Mouse (Mus musculus) forebrain, embryonic 15.5 days (tissue): ENCODE results near the gene Casp8ap2. TPM values are rescaled to one million over a fixed set of nuclear protein-coding genes. Genes with fewer than 3 reads are reported as not detected.

Experiments
- ATAC-seq: fragments of 200-750 bp; cut with Nextera tagmentation; replicated peaks from 2 replicates; pipeline ENCODE4 v1.8.0; 2017; ENCODE audit warnings: mild to moderate bottlenecking, moderate TSS enrichment, moderate library complexity
- H3K27ac ChIP-seq: fragments of 300-500 bp; sonication (generic); replicated peaks from 2 replicates; pipeline ENCODE4 v1.5.1; 2015; ENCODE audit warnings: mild to moderate bottlenecking, inconsistent platforms
- H3K27me3 ChIP-seq: fragments of 300-500 bp; sonication (generic); 2 replicates; pipeline ENCODE4 v1.6.1; 2015; ENCODE audit warnings: inconsistent platforms
- H3K36me3 ChIP-seq: fragments of 300-500 bp; sonication (generic); 2 replicates; pipeline ENCODE4 v1.6.1; 2015; ENCODE audit warnings: mild to moderate bottlenecking, inconsistent platforms
- H3K4me1 ChIP-seq: fragments of 300-500 bp; sonication (generic); 2 replicates; pipeline ENCODE4 v1.6.1; 2015; ENCODE audit warnings: inconsistent platforms
- H3K4me2 ChIP-seq: fragments of 300-500 bp; sonication (generic); replicated peaks from 2 replicates; pipeline ENCODE4 v1.6.1; 2015; ENCODE audit warnings: mild to moderate bottlenecking, inconsistent platforms
- H3K4me3 ChIP-seq: fragments of 300-500 bp; sonication (generic); 2 replicates; pipeline ENCODE4 v1.5.1; 2015; ENCODE audit warnings: mild to moderate bottlenecking, inconsistent platforms
- H3K9ac ChIP-seq: fragments of 300-500 bp; sonication (generic); replicated peaks from 2 replicates; pipeline ENCODE4 v1.6.1; 2015; ENCODE audit warnings: mild to moderate bottlenecking, inconsistent platforms
- H3K9me3 ChIP-seq: fragments of 300-500 bp; sonication (generic); 2 replicates; pipeline ENCODE4 v1.6.1; 2016; ENCODE audit warnings: inconsistent platforms
- WGBS: fragments of 180-500 bp; shearing (Covaris S2); methylation state at CpG from one replicate; pipeline ENCODE4 v1.1.7; 2015; ENCODE audit warnings: mixed read lengths; 5-methylcytosine and 5-hydroxymethylcytosine counted together
- polyA plus RNA-seq: library from polyadenylated mRNA; unstranded; fragments of >200 nt; fragmentation: Nextera tagmentation; extraction: Ambion mirVana; gene quantifications from 2 replicates; pipeline ENCODE4 v1.2.1, GENCODE M21; 2015

Gene Casp8ap2
- polyA plus RNA-seq, 1 experiment from 2014 or later: 54.7 TPM

DNA sequence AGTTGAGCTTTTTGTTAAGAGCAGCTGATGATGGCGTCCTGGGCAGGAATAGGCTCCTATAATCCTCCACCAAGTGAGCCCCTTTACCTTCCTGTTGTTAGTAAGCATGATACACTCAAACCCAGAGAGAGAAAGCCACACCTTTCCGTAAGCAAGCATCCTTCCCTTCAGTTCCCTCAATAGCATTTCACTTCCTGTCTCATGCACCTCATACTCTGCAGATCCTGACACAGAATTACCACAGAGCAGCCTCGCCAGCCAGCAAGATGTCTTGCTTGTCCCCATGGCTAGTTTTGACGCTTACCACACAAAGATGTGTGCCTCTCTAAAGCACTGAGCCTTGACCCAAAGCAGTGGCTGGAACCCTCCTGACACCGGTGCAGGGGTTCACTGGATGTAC, 27.7 kb upstream of the Casp8ap2 start:
- Histone ChIP-seq H3K4me3 (no peak overlapping the region), H3K4me1 (no peaks in the 10 kb centered on the region), H3K9ac (no peak overlapping the region), H3K27me3 (no peaks in the 10 kb centered on the region), H3K27ac (no peak overlapping the region), H3K4me2 (no peak overlapping the region), H3K36me3 (no peaks in the 10 kb centered on the region), H3K9me3 (no peaks in the 10 kb centered on the region)
- WGBS: 94% methylated on average over 5 of the region's 5 CpGs
- ATAC-seq: no peak

DNA sequence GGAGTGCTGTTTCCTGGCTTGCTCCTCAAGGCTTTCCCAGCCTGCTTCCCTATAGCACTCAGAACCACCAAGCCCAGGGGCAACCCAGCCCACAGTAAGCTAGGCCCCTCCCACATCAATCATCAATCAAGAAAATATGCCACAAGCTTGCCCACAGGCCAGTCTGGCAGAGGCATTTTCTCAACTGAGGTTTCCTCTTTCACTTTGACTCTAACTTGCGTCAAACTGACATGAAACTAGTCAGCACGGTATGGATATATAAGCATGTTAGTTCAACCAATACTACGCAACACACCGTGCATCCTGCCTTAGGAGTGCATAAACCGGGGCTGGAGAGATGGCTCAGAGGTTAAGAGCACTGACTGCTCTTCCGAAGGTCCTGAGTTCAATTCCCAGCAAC, 27.0 kb upstream of the Casp8ap2 start:
- H3K4me3 ChIP-seq: no peak overlapping the region
- no peak for ATAC-seq
- H3K9ac ChIP-seq: no peak overlapping the region
- H3K4me1 ChIP-seq: no peaks in the 10 kb centered on the region
- 91% methylated on average over 6 of the region's 6 CpGs for WGBS
- no peaks in the 10 kb centered on the region for H3K36me3 ChIP-seq
- no peak overlapping the region for H3K27ac ChIP-seq
- H3K4me2 ChIP-seq: no peak overlapping the region
- H3K9me3 ChIP-seq: no peaks in the 10 kb centered on the region
- H3K27me3 ChIP-seq: no peaks in the 10 kb centered on the region

DNA sequence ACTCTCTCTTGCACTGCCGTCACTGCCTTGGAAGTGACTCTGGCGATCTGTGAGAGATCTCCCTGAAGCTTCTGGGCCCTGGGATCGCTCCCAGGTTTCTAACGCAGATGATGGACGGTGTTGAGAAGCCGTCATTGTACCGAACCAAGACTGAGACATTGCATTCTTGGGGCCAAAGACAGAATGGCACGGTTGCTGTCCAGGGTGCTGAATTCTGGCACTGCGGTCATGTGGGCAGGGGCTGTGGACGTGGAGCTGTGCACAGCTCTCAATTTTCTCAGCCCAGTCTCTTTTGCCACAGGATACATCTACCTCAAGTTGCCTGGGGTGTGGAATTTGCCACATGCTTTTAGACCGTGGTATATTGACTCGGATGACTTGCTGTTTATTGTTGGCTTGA, 14.1 kb upstream of the Casp8ap2 start:
- 25% methylated on average over 12 of the region's 12 CpGs for WGBS
- H3K9me3 ChIP-seq: no peaks in the 10 kb centered on the region
- no peak for ATAC-seq

DNA sequence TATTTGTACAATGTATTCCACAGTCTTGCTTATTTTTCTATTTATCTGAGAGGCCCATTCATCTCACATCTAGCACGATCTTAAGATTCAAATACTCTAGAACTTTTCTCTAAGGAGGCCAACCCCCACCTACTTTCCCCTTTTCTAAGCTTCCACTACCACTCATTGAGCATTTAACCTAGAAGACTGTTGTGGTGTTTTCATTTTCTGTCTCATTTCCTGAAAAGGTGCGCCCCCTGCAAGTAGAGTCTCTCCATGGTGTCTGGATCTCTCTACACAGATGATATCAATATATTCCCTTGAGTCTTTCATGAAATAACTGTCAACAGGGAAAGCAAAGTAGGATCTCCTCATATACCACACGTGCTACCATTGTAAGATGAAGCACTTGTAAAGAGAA, 12.6 kb upstream of the Casp8ap2 start, which contains the start of gene Gja10:
Gja10 (minus strand) TSS at position 101 of the 400 bp plus-strand sequence.
- Histone ChIP-seq H3K9me3 (no peaks in the 10 kb centered on the region), H3K27me3 (no peaks in the 10 kb centered on the region), H3K4me3 (no peak within 1 kb of the TSS), H3K4me2 (no peak within 1 kb of the TSS), H3K36me3 (no peaks in the 10 kb centered on the region), H3K4me1 (no peaks in the 10 kb centered on the region), H3K27ac (no peak within 1 kb of the TSS), H3K9ac (no peak within 1 kb of the TSS)
- 74% methylated on average over 3 of the region's 3 CpGs for WGBS
- no peak for ATAC-seq

More for the DNA sequence above, 14.1 kb upstream of the Casp8ap2 start:
- no peak overlapping the region for H3K9ac ChIP-seq
- no peaks in the 10 kb centered on the region for H3K27me3 ChIP-seq
- no peak overlapping the region for H3K4me3 ChIP-seq
- no peaks in the 10 kb centered on the region for H3K4me1 ChIP-seq
- no peak overlapping the region for H3K4me2 ChIP-seq
- H3K27ac ChIP-seq: no peak overlapping the region
- no peaks in the 10 kb centered on the region for H3K36me3 ChIP-seq

DNA sequence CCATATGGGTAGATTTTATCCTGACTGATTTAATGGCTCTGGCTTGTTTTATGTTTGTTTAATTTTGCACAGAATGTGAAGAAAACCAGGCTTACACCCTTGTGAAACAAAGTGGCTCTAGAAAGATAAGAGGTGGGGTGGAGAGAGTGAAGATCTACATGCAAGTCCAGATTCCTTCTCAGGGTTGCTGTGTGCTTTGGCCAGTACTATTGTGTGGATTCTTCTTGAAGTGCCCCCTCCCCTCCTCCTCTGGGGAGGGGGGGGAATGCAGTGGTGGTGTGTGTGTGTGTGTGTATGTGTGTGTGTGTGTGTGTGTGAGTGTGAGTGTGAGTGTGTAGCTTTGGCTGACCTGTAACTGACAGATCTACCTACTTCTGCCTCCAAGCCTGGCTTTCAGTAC, 6.4 kb downstream of the Casp8ap2 start:
- Histone ChIP-seq H3K9me3 (no peaks in the 10 kb centered on the region), H3K4me3 (no peak overlapping the region), H3K27me3 (no peaks in the 10 kb centered on the region), H3K4me1 (peaks cover 9% of the 10 kb centered on the region; the same call in 1 of the 2 replicates), H3K36me3 (0 out of 2 replicates have a peak, but pooled peaks cover 2% of the 10 kb centered on the region), H3K4me2 (no peak overlapping the region), H3K27ac (no peak overlapping the region), H3K9ac (no peak overlapping the region)
- ATAC-seq: no peak

DNA sequence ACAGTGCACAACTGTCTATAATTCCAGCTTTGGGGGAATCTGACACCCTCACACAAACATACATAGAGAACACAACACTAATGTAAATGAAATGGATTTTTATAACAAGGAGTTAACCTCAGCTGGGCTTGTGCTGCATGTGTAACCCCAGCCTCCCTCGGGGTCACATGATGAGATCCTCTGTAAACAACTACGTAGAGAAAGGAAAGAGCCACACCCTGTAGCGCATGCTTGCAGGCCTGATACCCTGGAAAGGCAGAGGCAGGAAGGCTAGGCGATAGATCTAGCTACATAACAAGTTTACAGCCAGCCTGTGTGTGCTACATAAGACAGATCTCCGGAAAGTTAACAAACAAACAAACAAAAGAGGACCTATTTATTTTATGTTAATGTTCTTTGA, 36.4 kb downstream of the Casp8ap2 start:
- 94% methylated on average over 5 of the region's 5 CpGs for WGBS

DNA sequence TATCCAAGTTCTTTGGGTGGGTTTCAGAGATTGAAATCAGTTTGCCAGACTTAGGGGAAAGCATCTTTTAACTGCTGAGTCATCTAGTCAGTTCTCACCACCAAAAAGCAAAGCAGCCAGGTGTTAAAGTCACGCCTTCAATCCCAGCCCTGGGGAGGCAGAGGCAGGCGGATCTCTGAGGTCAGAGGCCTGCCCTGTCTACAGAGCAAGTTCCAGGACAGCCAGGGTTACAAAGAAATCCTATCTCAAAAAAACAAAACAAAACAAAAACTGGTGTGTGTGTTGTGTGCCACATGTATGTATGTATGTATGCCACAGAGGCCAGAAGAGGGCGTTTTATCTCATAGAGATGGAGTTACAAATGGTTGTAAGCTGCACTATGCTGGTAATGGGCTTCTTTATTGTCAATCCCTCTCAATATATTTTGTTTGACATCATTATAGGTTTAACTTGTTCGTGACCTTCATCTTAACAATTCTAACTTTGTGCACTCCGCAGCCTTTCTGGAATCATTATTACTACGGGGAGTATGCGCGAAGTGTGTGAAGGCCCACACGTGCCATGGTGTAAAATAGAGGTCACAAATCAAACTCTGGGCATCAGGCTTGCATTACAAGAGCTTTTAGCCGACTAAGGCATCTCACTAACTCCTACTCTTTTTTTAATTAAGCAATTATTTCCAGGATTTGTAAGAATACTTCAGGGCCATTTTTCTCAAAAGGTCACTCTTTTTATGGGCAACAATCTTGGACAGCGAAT, 41.1 kb downstream of the Casp8ap2 start:
- no peaks in the 10 kb centered on the region for H3K27me3 ChIP-seq
- H3K4me2 ChIP-seq: peak overlapping the region; percentile 53
- peak overlapping the region; percentile 41 for H3K9ac ChIP-seq
- no peaks in the 10 kb centered on the region for H3K9me3 ChIP-seq
- peak overlapping the region; percentile 70 for H3K4me3 ChIP-seq
- ATAC-seq: peak; percentile 57
- peak overlapping the region; percentile 82 for H3K27ac ChIP-seq
- WGBS: 56% methylated on average over 11 of the region's 11 CpGs
- peaks cover 15% of the 10 kb centered on the region for H3K36me3 ChIP-seq
- peaks cover 17% of the 10 kb centered on the region for H3K4me1 ChIP-seq

More for the DNA sequence above, 36.4 kb downstream of the Casp8ap2 start:
- H3K4me2 ChIP-seq: no peak overlapping the region
- peaks cover 5% of the 10 kb centered on the region; the same call in 1 of the 2 replicates for H3K4me1 ChIP-seq
- peaks cover 35% of the 10 kb centered on the region for H3K36me3 ChIP-seq
- no peaks in the 10 kb centered on the region for H3K27me3 ChIP-seq
- H3K9ac ChIP-seq: no peak overlapping the region
- no peak overlapping the region for H3K4me3 ChIP-seq
- ATAC-seq: no peak
- no peak overlapping the region for H3K27ac ChIP-seq
- no peaks in the 10 kb centered on the region for H3K9me3 ChIP-seq

DNA sequence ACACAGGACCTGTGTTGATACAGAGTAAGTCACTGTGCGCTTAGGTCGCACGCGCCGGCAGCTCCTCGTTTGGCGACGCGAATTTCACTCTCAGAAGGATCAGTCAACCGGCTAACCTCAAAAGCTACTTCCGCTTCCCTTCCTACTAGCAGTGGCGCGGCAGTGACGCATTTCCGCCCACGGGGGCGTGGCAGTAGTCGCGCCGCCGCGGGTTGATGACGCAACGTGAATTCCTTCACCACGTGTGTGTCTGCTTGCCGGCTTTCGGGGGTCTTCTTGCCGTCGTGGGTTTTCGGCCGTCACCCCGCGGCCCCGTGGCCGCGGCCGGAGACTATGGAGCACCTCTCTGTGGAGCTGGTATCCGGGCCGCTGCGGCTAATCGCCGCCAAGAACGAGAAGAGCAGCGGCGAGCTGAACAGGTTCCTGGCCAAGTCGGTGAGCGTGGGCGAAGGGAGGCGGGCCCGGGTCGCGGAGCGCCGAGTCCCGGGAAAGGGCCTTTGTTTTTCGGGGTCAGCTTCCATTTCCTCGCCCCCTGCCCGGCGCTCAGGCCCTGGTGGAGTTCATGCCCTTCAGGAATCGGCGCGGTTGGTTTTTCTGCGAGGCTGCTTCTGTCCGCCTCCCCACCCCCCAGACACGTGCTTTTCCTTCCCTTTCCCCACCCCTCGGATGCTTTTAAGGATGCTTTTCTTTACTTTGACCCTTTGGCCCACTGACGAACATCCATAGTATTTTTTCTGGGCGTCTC, 41.8 kb downstream of the Casp8ap2 start, which contains the start of gene Mdn1:
Mdn1 (plus strand) TSS at position 202 of the 745 bp plus-strand sequence.
- peaks cover 8% of the 10 kb centered on the region for H3K36me3 ChIP-seq
- peak within 1 kb of the TSS; percentile 56 for H3K9ac ChIP-seq
- ATAC-seq: peak; percentile 96
- peak within 1 kb of the TSS; percentile 70 for H3K4me3 ChIP-seq
- no peaks in the 10 kb centered on the region for H3K9me3 ChIP-seq
- no peaks in the 10 kb centered on the region for H3K27me3 ChIP-seq
- H3K4me2 ChIP-seq: peak within 1 kb of the TSS; percentile 53
- peak within 1 kb of the TSS; percentile 82 for H3K27ac ChIP-seq
- H3K4me1 ChIP-seq: peaks cover 17% of the 10 kb centered on the region
- WGBS: under 1% methylated on average over 66 of the region's 68 CpGs

DNA sequence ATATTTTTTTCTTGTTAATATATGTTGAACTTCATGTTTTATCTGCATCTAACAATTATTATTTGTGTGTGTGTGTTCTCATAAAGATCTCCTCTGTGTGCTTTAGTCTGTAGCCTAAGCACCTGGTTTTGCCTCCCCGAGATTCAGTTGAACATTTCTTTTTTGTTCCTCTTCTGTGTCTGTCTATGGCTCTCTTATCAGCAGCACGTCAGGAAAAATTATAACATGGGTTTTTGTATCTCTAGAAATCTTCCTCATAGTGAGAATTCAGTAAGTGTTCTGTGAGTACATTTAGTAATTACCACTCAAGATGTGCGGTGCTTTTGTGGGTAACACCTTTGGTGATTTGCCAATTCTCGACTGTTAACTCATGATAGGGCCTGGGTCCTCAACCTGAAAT, 50.6 kb downstream of the Casp8ap2 start:
- H3K4me2 ChIP-seq: no peak overlapping the region
- H3K9me3 ChIP-seq: no peaks in the 10 kb centered on the region
- H3K4me3 ChIP-seq: no peak overlapping the region
- 83% methylated on average over 4 of the region's 4 CpGs for WGBS
- no peaks in the 10 kb centered on the region for H3K27me3 ChIP-seq
- H3K9ac ChIP-seq: no peak overlapping the region
- no peaks in the 10 kb centered on the region for H3K4me1 ChIP-seq
- H3K36me3 ChIP-seq: peaks cover 63% of the 10 kb centered on the region
- H3K27ac ChIP-seq: no peak overlapping the region
- ATAC-seq: no peak

DNA sequence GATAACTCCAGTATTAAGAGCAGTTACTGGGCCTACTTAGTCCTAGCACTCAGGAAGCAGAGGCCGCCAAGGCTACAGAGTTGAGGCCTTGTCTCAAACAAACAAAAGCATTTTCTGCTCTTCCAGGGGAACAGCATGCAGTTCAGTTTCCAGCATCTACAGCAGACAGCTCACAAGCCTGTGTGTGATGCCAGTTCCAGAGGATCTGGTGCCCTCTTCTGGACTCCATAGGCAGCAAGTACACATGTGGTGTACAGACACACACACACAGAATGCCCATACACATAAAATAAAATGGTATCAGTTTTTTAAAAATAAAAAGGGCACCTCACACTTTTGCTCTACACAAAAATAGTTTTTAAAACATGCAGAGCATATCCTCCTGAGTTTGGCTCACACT, 53.0 kb downstream of the Casp8ap2 start:
- no peak overlapping the region for H3K4me2 ChIP-seq
- no peak for ATAC-seq
- H3K4me3 ChIP-seq: no peak overlapping the region
- H3K9ac ChIP-seq: no peak overlapping the region
- no peaks in the 10 kb centered on the region for H3K9me3 ChIP-seq
- WGBS: 91% methylated on average over 1 of the region's 1 CpGs
- no peak overlapping the region for H3K27ac ChIP-seq
- no peaks in the 10 kb centered on the region for H3K27me3 ChIP-seq
- peaks cover 77% of the 10 kb centered on the region for H3K36me3 ChIP-seq
- H3K4me1 ChIP-seq: no peaks in the 10 kb centered on the region

DNA sequence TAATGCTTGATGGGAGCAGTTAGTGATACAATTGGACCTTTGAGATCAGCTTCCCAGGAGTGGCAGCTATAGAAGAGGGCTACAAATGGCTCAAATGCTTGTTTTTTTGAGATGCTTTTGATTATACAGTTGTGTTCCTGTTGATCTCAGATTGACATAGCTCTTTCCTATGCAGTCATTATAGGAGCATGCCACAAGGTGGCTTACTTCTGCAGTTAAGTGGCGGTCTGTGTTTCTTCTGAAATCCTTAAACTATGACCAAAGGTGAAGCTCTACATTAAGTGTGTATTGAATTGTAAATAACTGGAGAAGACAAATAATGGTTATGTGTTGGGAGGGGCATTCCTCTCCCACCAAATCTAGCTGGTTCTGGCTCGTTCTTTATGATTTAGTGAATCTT, 54.6 kb downstream of the Casp8ap2 start:
- 81% methylated on average over 2 of the region's 2 CpGs for WGBS
- Histone ChIP-seq H3K27ac (no peak overlapping the region), H3K4me3 (no peak overlapping the region), H3K36me3 (peaks cover 77% of the 10 kb centered on the region), H3K27me3 (no peaks in the 10 kb centered on the region), H3K9me3 (no peaks in the 10 kb centered on the region), H3K4me1 (no peaks in the 10 kb centered on the region), H3K9ac (no peak overlapping the region), H3K4me2 (no peak overlapping the region)
- ATAC-seq: no peak

DNA sequence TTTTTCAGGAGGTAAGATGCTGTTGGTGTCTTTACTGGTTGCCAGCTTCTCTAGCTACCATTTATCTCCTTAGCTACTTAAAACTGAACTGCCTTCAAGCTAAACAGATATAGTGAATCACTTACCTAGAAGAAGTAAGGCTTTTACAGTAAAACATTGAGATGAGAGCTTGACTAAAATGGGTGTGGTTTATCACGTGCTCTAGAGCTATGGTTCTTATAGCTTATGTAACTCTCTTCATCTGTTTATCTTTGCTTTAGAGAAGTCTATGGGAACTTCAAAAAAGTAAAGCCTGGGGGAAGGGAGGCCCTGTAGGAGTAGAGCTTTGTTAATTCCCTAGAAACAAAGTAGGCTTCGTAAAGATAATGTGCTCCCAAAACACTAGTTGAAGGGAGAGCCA, 58.8 kb downstream of the Casp8ap2 start:
- no peak for ATAC-seq
- Histone ChIP-seq H3K4me3 (no peak overlapping the region), H3K27me3 (no peaks in the 10 kb centered on the region), H3K36me3 (peaks cover 78% of the 10 kb centered on the region), H3K9me3 (no peaks in the 10 kb centered on the region), H3K4me1 (no peaks in the 10 kb centered on the region), H3K27ac (no peak overlapping the region), H3K9ac (no peak overlapping the region), H3K4me2 (no peak overlapping the region)
- 92% methylated on average over 2 of the region's 2 CpGs for WGBS
